ENCODE assay signal across 9 mouse cellular contexts in the genomic region with DNA sequence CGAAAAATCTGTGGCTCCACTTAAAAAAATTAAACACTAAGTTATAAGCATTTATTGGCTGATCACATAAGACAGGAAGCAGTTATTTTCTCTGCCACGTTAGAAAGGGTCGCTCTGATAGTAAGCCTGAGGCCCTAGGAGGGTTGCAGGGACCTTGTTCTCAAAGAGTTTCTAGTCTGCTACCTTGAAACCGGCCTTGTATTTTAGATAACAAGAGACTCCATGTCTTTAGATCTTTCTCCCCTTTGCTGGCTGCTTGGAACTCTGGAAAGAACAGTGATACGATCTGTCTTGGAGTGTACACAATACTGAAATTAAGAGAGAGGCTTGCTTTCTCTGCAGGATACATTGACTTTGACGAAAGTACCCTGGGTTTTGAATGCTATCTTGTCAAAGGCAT. TPM values are rescaled to one million over a fixed set of nuclear protein-coding genes. Genes with fewer than 3 reads are reported as not detected.
DNase-seq lines count a peak whose midpoint lies in the region; ATAC-seq and TF ChIP-seq lines count a peak whose summit lies in the region.
"Had no signal": no experiment of that assay in that cellular context is flagged by ENCODE, and none has a peak within 500 bp of the region (broad histone marks: within the 10 kb centered on the region; RNA-seq: fewer than 3 reads in every experiment).

No protein-coding gene starts in this region.

- intact Hi-C loops in left cerebral cortex, postnatal 4 days (cut with DNase I), result no loop called here

- no peaks in the 10 kb centered on the region for H3K9me3 ChIP-seq in erythroblast, embryonic 14.5 days (ENCODE audit: control insufficient read depth, low read length)
- H3K9me3 ChIP-seq in forebrain, embryonic 15.5 days, result no peaks in the 10 kb centered on the region
- no peaks in the 10 kb centered on the region for H3K9me3 ChIP-seq in liver, embryonic 14.5 days (ENCODE audit: control insufficient read depth, low read length)

- H3K79me2 ChIP-seq in C2C12 (ENCODE audit: control insufficient read depth, insufficient read depth), result peaks cover 9% of the 10 kb centered on the region

- peak overlapping the region; percentile 92 for H3K4me2 ChIP-seq in forebrain, embryonic 15.5 days (replicated peaks)
- peak overlapping the region; percentile 84 for H3K4me2 ChIP-seq in liver, embryonic 14.5 days (ENCODE audit: low read depth)

- no peak overlapping the region for H3K27ac ChIP-seq in forebrain, embryonic 15.5 days (replicated peaks)
- peak overlapping the region; percentile 94 for H3K27ac ChIP-seq in liver, embryonic 14.5 days

- no peak for DNase-seq in liver, embryonic 14.5 days (ENCODE audit: low read depth in 3 of 3, low spot score in 3 of 3)
- no peak for DNase-seq in left cerebral cortex, postnatal 4 days
- no peak for DNase-seq in thymus, postnatal 25 days
- DNase-seq: thymus, postnatal 14 days had no signal

- H3ac ChIP-seq in C2C12 (ENCODE audit: control insufficient read depth, insufficient read length, low read depth), result no peak overlapping the region

- peaks cover 84% of the 10 kb centered on the region for H3K4me1 ChIP-seq in erythroblast, embryonic 14.5 days (ENCODE audit: control insufficient read depth)
- H3K4me1 ChIP-seq in forebrain, embryonic 15.5 days, result peaks cover 23% of the 10 kb centered on the region
- peaks cover 29 to 38% of the 10 kb centered on the region in 2 experiments for H3K4me1 ChIP-seq in liver, embryonic 14.5 days (replicated peaks; ENCODE audit: control insufficient read depth in 2 of 2, insufficient read depth in 2 of 2, low read length in 1 of 2)

- ATAC-seq in erythroblast, adult 5-6 weeks (replicated peaks; ENCODE audit: low FRiP score, poor library complexity, severe bottlenecking), result no peak
- no peak for ATAC-seq in forebrain, embryonic 15.5 days (replicated peaks)
- ATAC-seq in liver, embryonic 14.5 days (ENCODE audit: insufficient read depth), result no peak
- ATAC-seq in cerebellum, adult (ENCODE audit: insufficient number of reproducible peaks, low FRiP score, low TSS enrichment), result no peak

- H3K79me3 ChIP-seq in C2C12 (ENCODE audit: low read depth), result no peaks in the 10 kb centered on the region

- TF ChIP-seq CTCF in C2C12 (IDR thresholded peaks at IDR 0.05; ENCODE audit: control insufficient read depth, insufficient read depth, insufficient read length), result no peak
- no peak for TF ChIP-seq CTCF in liver, embryonic 14.5 days (IDR thresholded peaks at IDR 0.05; ENCODE audit: low read depth)

- H3K4me3 ChIP-seq in erythroblast, embryonic 14.5 days (replicated peaks), result peak overlapping the region; percentile 99
- H3K4me3 ChIP-seq in C2C12 (ENCODE audit: insufficient read depth, poor library complexity, severe bottlenecking), result peak overlapping the region; percentile 41
- H3K4me3 ChIP-seq in forebrain, embryonic 15.5 days, result peak overlapping the region; percentile 82
- peak overlapping the region; percentile 84 to 96 for H3K4me3 ChIP-seq in liver, embryonic 14.5 days (ENCODE audit: insufficient read depth in 1 of 2, low read depth in 2 of 2, low read length in 2 of 2)

- no peak for TF ChIP-seq EP300 in liver, embryonic 14.5 days (IDR thresholded peaks at IDR 0.05; ENCODE audit: low read depth)

- peak overlapping the region; percentile 89 for H3K9ac ChIP-seq in forebrain, embryonic 15.5 days (replicated peaks)
- peak overlapping the region; percentile 93 for H3K9ac ChIP-seq in liver, embryonic 14.5 days (replicated peaks)

- 28% methylated on average over 6 of the region's 6 CpGs for WGBS in forebrain, embryonic 15.5 days
- WGBS in liver, embryonic 14.5 days (ENCODE audit: insufficient replicate concordance), result 16% methylated on average over 6 of the region's 6 CpGs

- no peaks in the 10 kb centered on the region for H3K27me3 ChIP-seq in erythroblast, embryonic 14.5 days (ENCODE audit: control insufficient read depth)
- no peaks in the 10 kb centered on the region for H3K27me3 ChIP-seq in C2C12 (ENCODE audit: control insufficient read depth, insufficient read depth, insufficient read length)
- no peaks in the 10 kb centered on the region for H3K27me3 ChIP-seq in forebrain, embryonic 15.5 days
- H3K27me3 ChIP-seq in liver, embryonic 14.5 days (ENCODE audit: control insufficient read depth, insufficient read depth, low read length), result no peaks in the 10 kb centered on the region

- peaks cover 40% of the 10 kb centered on the region for H3K36me3 ChIP-seq in erythroblast, embryonic 14.5 days (ENCODE audit: control insufficient read depth)
- H3K36me3 ChIP-seq in C2C12 (ENCODE audit: control insufficient read depth, insufficient read depth), result no peaks in the 10 kb centered on the region
- H3K36me3 ChIP-seq in forebrain, embryonic 15.5 days, result no peaks in the 10 kb centered on the region
- peaks cover 7% of the 10 kb centered on the region; the same call in 1 of the 2 replicates for H3K36me3 ChIP-seq in liver, embryonic 14.5 days (replicated peaks; ENCODE audit: control insufficient read depth, insufficient read depth, low read depth)

TF ChIP-seq in C2C12, 6 proteins besides CTCF, POLR2A, EP300 and RAD21:
- TF ChIP-seq MYOG (IDR thresholded peaks at IDR 0.05; ENCODE audit: control insufficient read depth, extremely low read depth, insufficient read length), result no peak
- no peak for TF ChIP-seq MYOD1 (IDR thresholded peaks at IDR 0.05; ENCODE audit: control insufficient read depth, insufficient read length, low read depth)

RNA-seq across cellular contexts. Expression of gene Hebp1, which starts 0.9 kb away (rescaled TPM):
- 15.1 and 33.8 TPM in 2 replicates for polyA plus RNA-seq in erythroblast, embryonic 14.5 days (2012)
- 72.1 and 87.8 TPM in 2 replicates for total RNA-seq in erythroblast, adult 5-6 weeks (2015; ENCODE audit: low replicate concordance)
- 143 and 274 TPM in 2 replicates for total RNA-seq in erythroblast, adult 5-6 weeks (2017; ENCODE audit: low replicate concordance)
- 18.4 TPM for polyA plus RNA-seq in C2C12 (2012; fragmentation: generic; extraction: Trizol)
- 2.6 and 2.8 TPM in 2 replicates for polyA plus RNA-seq in forebrain, embryonic 15.5 days (2015; fragmentation: Nextera tagmentation; extraction: Ambion mirVana)
- 127 and 198 TPM in 2 replicates for polyA plus RNA-seq in liver, embryonic 14.5 days (2012; rRNA removed)
- polyA plus RNA-seq in liver, embryonic 14.5 days (2014; fragmentation: Nextera tagmentation; extraction: Ambion mirVana), result 60.1 and 70.2 TPM in 2 replicates
- total RNA-seq in left cerebral cortex, postnatal 4 days (2021), result 10 to 100 TPM; 14.6 to 19.7 TPM

RNA-seq across cellular contexts. Expression of gene Fam234b, which starts 0.9 kb away (rescaled TPM):
- 0.95 and 1.2 TPM in 2 replicates for polyA plus RNA-seq in erythroblast, embryonic 14.5 days (2012)
- total RNA-seq in erythroblast, adult 5-6 weeks (2015; ENCODE audit: low replicate concordance), result 96.6 and 108 TPM in 2 replicates
- total RNA-seq in erythroblast, adult 5-6 weeks (2017; ENCODE audit: low replicate concordance), result 155 and 168 TPM in 2 replicates
- 4.6 TPM for polyA plus RNA-seq in C2C12 (2012; fragmentation: generic; extraction: Trizol)
- polyA plus RNA-seq in forebrain, embryonic 15.5 days (2015; fragmentation: Nextera tagmentation; extraction: Ambion mirVana), result 83.1 and 86.7 TPM in 2 replicates
- polyA plus RNA-seq in liver, embryonic 14.5 days (2012; rRNA removed), result 18.7 and 19.1 TPM in 2 replicates
- 27.8 and 34.9 TPM in 2 replicates for polyA plus RNA-seq in liver, embryonic 14.5 days (2014; fragmentation: Nextera tagmentation; extraction: Ambion mirVana)
- 10 to 100 TPM; 86.1 to 92.1 TPM for total RNA-seq in left cerebral cortex, postnatal 4 days (2021)

RNA-seq across cellular contexts. Expression of gene Gsg1, which starts 55.4 kb away (rescaled TPM):
- polyA plus RNA-seq in erythroblast, embryonic 14.5 days (2012), result not detected in 2 replicates
- total RNA-seq in erythroblast, adult 5-6 weeks (2015; ENCODE audit: low replicate concordance), result not detected in 2 replicates
- not detected in 2 replicates for total RNA-seq in erythroblast, adult 5-6 weeks (2017; ENCODE audit: low replicate concordance)
- polyA plus RNA-seq in C2C12 (2012; fragmentation: generic; extraction: Trizol), result 0.15 TPM
- polyA plus RNA-seq in forebrain, embryonic 15.5 days (2015; fragmentation: Nextera tagmentation; extraction: Ambion mirVana), result 0.22 and 0.31 TPM in 2 replicates
- polyA plus RNA-seq in liver, embryonic 14.5 days (2012; rRNA removed), result 0.08 and 0.13 TPM in 2 replicates
- polyA plus RNA-seq in liver, embryonic 14.5 days (2014; fragmentation: Nextera tagmentation; extraction: Ambion mirVana), result not detected in 2 replicates
- total RNA-seq in left cerebral cortex, postnatal 4 days (2021), result not detected

Comparison
In these comparisons a context has a peak if more than half of its experiments do, and no peak if none do; other contexts are left out.
1. H3K4me3 ChIP-seq: peak in every context shown above with its lines; median percentile 99 in erythroblast, embryonic 14.5 days; 90 in liver, embryonic 14.5 days; 82 in forebrain, embryonic 15.5 days; 41 in C2C12.